Mouse (Mus musculus) G1E (cell line): ENCODE data around the gene Zfp473. TPM values are rescaled to one million over a fixed set of nuclear protein-coding genes. Genes with fewer than 3 reads are reported as not detected.

ENCODE experiments used
- ATAC-seq: 2 replicates; pipeline ENCODE4 v1.8.0; 2016; ENCODE audit warnings: mild to moderate bottlenecking; ENCODE audit not compliant: insufficient number of reproducible peaks, poor library complexity, low FRiP score, severe bottlenecking; ENCODE audit errors: extremely low read depth
- DNase-seq: peaks from one replicate; pipeline ENCODE4 v3.0.0; 2012; ENCODE audit warnings: low spot score
- H3K27me3 ChIP-seq: 2 replicates; pipeline ENCODE4 v1.6.1; 2012; ENCODE audit warnings: mild to moderate bottlenecking, low read length, inconsistent platforms; ENCODE audit not compliant: insufficient read depth
- H3K36me3 ChIP-seq: replicated peaks from 2 replicates; pipeline ENCODE3; 2012; ENCODE audit warnings: mild to moderate bottlenecking, inconsistent platforms
- H3K4me1 ChIP-seq: 2 replicates; pipeline ENCODE4 v1.6.1; 2012; ENCODE audit warnings: low read depth, low read length, inconsistent platforms, mixed read lengths; ENCODE audit not compliant: insufficient read depth
- H3K4me3 ChIP-seq: 2 replicates; pipeline ENCODE4 v1.5.1; 2012; ENCODE audit warnings: low read depth, mild to moderate bottlenecking, inconsistent platforms, low read length, moderate library complexity, mixed read lengths
- H3K9me3 ChIP-seq: replicated peaks from 2 replicates; pipeline ENCODE4 v1.6.1; 2012; ENCODE audit warnings: inconsistent platforms
- CTCF ChIP-seq: IDR thresholded peaks from 2 replicates; pipeline ENCODE4 v1.5.1; 2012; ENCODE audit warnings: low read depth, low read length, inconsistent platforms, mixed read lengths
- GATA1 ChIP-seq: IDR thresholded peaks from 2 replicates; pipeline ENCODE4 v1.6.1; 2012; ENCODE audit warnings: borderline replicate concordance, low read length, inconsistent platforms, mixed read lengths
- GATA2 ChIP-seq: IDR thresholded peaks from 2 replicates; pipeline ENCODE4 v1.6.1; 2012; ENCODE audit warnings: low read depth, low read length, inconsistent platforms, borderline replicate concordance
- POLR2AphosphoS5 ChIP-seq: IDR thresholded peaks from 2 replicates; pipeline ENCODE4 v1.6.1; 2012; ENCODE audit warnings: low read depth, low read length, inconsistent platforms; ENCODE audit not compliant: insufficient replicate concordance
- TAL1 ChIP-seq: conservative IDR thresholded peaks from 2 replicates; pipeline ENCODE4 v1.6.1; 2012; ENCODE audit warnings: low read depth, low read length, inconsistent platforms, mixed read lengths
- polyA plus RNA-seq: library from polyadenylated mRNA; stranded (reverse); fragments of >175 nt; gene quantifications from 2 replicates; pipeline ENCODE4 v1.2.3, GENCODE M21; 2012
- total RNA-seq, 2 experiments: library from RNA; stranded (forward) in 1 of 2; stranded (reverse) in 1 of 2; fragments of 200-1000 nt in 1 of 2; fragments of >200 nt in 1 of 2; fragmentation: Nextera tagmentation in 1 of 2; gene quantifications; 2 replicates each; pipeline ENCODE4 v1.2.3; 2014 to 2017

Gene Zfp473
- total and polyA plus RNA-seq, 3 experiments: 0.33 to 4.1 (median 4.0) TPM

GRCm38 (mm10) chr7:44695223-44695622, 55.6 kb downstream of the Zfp473 start:
- Histone ChIP-seq H3K27me3 (peaks cover 10% of the 10 kb centered on the region), H3K9me3 (no peaks in the 10 kb centered on the region), H3K4me3 (no peak overlapping the region), H3K4me1 (peaks cover 25% of the 10 kb centered on the region), H3K36me3 (no peaks in the 10 kb centered on the region)
- ATAC-seq (no peak), DNase-seq (no peak)
- no peak for TF ChIP-seq POLR2AphosphoS5
- no peak for TF ChIP-seq GATA1
- no peak for TF ChIP-seq CTCF
- TF ChIP-seq TAL1: no peak
- TF ChIP-seq GATA2: no peak

- peaks cover 22% of the 10 kb centered on the region for H3K4me1 ChIP-seq
- no peaks in the 10 kb centered on the region for H3K36me3 ChIP-seq
- TF ChIP-seq TAL1: no peak
- no peak for TF ChIP-seq POLR2AphosphoS5
- no peak for TF ChIP-seq CTCF
- TF ChIP-seq GATA2: no peak
- no peak for TF ChIP-seq GATA1
- H3K4me3 ChIP-seq: no peak overlapping the region
- ATAC-seq (no peak), DNase-seq (no peak)
- H3K27me3 ChIP-seq: peaks cover 10% of the 10 kb centered on the region
- no peaks in the 10 kb centered on the region for H3K9me3 ChIP-seq
These were observed 57.2 kb downstream of the Zfp473 start for GRCm38 (mm10) chr7:44693427-44694175.

- Histone ChIP-seq H3K36me3 (no peaks in the 10 kb centered on the region), H3K9me3 (no peaks in the 10 kb centered on the region), H3K27me3 (peaks cover 7% of the 10 kb centered on the region; the same call in 1 of the 2 replicates), H3K4me3 (no peak overlapping the region), H3K4me1 (no peaks in the 10 kb centered on the region)
- no peak for ATAC-seq
- no peak for DNase-seq
- no peak for TF ChIP-seq TAL1
- no peak for TF ChIP-seq CTCF
- TF ChIP-seq GATA1: no peak
- no peak for TF ChIP-seq GATA2
- TF ChIP-seq POLR2AphosphoS5: no peak
These were observed 61.5 kb downstream of the Zfp473 start for GRCm38 (mm10) chr7:44689331-44689730.

DNA sequence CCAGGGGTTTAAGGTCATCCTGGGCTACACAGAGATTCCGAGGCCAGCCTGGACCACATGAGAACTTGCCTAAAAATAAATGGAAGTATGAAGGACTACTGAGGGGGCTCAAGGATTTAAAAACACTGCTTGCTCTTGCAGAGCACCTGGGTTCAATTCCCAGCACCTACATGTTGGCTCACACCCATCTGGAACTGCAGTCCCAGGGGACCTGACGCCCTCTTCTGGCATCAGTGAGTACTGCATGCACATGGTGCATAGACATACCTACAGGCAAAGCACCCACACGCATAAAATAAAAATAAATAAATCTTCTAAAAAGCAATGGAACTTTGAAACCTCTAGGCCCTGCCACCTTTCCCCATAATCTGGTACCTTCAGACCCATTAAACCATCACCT, 62.0 kb downstream of the Zfp473 start:
- Histone ChIP-seq H3K27me3 (peaks cover 7% of the 10 kb centered on the region; the same call in 1 of the 2 replicates), H3K4me1 (no peaks in the 10 kb centered on the region), H3K36me3 (no peaks in the 10 kb centered on the region), H3K9me3 (no peaks in the 10 kb centered on the region), H3K4me3 (no peak overlapping the region)
- TF ChIP-seq GATA1 (no peak), GATA2 (no peak), POLR2AphosphoS5 (no peak), CTCF (no peak), TAL1 (no peak)
- ATAC-seq (no peak), DNase-seq (no peak)

DNA sequence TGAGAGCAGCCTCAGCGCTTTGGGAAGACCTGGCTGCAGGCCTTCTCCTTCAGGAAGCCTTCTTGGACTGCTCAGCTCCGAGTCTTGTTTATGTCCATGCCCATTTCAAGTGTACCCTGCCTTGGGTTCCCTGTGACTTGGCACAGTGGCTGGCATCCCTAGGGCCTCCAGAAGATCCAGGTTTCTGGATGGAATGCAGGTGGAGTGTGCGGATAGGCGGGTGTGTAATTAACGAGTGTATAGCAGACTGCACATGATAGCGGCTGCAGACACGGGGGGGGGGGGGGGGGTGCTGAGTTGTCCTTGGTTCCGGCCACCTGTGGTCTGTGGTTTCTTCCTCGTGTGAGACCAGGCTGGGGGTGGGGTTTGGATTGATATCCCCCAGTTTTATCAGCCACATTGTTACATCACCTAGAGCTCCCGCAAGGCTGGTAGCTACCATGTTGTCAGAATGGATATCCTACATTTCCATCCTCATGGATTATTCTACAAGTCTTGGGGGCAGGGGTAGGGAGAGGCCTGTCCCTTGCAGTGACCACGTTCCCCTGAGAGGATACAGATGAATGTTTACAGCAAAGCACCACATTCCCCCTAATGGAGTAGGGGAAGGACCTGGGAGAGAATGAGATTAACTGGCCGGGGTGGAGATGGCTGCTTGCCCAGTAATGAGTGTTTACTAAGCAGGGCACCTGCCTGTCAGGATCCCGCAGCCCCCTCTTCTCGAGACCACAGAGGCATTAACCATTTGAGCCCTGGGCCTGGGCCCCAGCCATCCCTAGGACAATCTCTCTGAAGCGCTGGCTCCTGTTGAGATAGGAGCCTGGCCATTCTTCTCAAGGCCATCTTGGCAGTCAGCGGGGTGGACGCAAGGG, 65.1 kb downstream of the Zfp473 start:
- no peaks in the 10 kb centered on the region for H3K36me3 ChIP-seq
- H3K27me3 ChIP-seq: peaks cover 9% of the 10 kb centered on the region; the same call in 1 of the 2 replicates
- TF ChIP-seq TAL1 (no peak), GATA1 (no peak), GATA2 (no peak), CTCF (no peak), POLR2AphosphoS5 (no peak)
- H3K4me3 ChIP-seq: no peak overlapping the region
- H3K9me3 ChIP-seq: no peaks in the 10 kb centered on the region
- H3K4me1 ChIP-seq: no peaks in the 10 kb centered on the region
- ATAC-seq (no peak), DNase-seq (no peak)

GRCm38 (mm10) chr7:44683656-44684055, 67.2 kb downstream of the Zfp473 start:
- no peaks in the 10 kb centered on the region for H3K36me3 ChIP-seq
- ATAC-seq: no peak
- DNase-seq: no peak
- H3K27me3 ChIP-seq: peaks cover 6% of the 10 kb centered on the region; the same call in 1 of the 2 replicates
- no peaks in the 10 kb centered on the region for H3K4me1 ChIP-seq
- H3K9me3 ChIP-seq: no peaks in the 10 kb centered on the region
- TF ChIP-seq GATA2 (no peak), TAL1 (no peak), CTCF (no peak), POLR2AphosphoS5 (no peak), GATA1 (no peak)
- no peak overlapping the region for H3K4me3 ChIP-seq
